Mouse (Mus musculus) cerebellum, adult 2 months (tissue): Measurements from ENCODE around the gene Aicda.

Source experiments
- CTCF ChIP-seq: fragments of 200-500 bp; IDR thresholded peaks from 2 replicates; pipeline ENCODE4 v1.5.1; 2011; ENCODE audit warnings: low read depth, mild to moderate bottlenecking, control low read depth, low read length, moderate library complexity, borderline replicate concordance; ENCODE audit not compliant: insufficient read depth
- POLR2A ChIP-seq: fragments of 200-500 bp; IDR thresholded peaks from 2 replicates; pipeline ENCODE4 v1.6.1; 2011; ENCODE audit warnings: low read length, control low read depth, borderline replicate concordance; ENCODE audit not compliant: insufficient read depth

DNA sequence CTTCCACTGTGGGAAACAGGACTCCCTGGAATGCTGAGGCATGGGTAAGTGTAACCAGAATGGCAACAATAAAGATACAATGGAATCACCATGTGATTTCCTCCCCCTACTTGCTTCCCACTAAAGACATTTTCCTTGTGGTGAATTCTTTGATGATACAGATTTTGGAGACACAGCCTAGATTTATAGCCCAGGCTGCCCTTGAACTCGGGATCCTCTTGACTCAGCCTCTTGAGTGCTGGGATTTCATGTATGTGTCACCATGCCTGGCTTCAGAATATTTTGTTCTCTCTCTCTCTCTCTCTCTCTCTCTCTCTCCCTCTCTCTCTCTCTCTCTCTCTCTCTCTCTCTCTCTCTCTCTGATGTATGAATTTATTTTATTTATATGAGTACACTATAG, 25.5 kb downstream of the Aicda start:
- no peak for TF ChIP-seq CTCF
- no peak for TF ChIP-seq POLR2A
